Mouse (Mus musculus) C2C12 (cell line): ENCODE results near the gene Ascc2.

Experiments
- CEBPB ChIP-seq: IDR thresholded peaks from one replicate; pipeline ENCODE4 v1.6.1; 2011; ENCODE audit warnings: low read depth, mild to moderate bottlenecking, control low read depth, moderate library complexity
- CTCF ChIP-seq: IDR thresholded peaks from one replicate; pipeline ENCODE4 v1.5.1; 2011; ENCODE audit not compliant: control insufficient read depth, insufficient read depth, insufficient read length
- FOSL1 ChIP-seq: IDR thresholded peaks from one replicate; pipeline ENCODE4 v1.8.0; 2011; ENCODE audit warnings: mild to moderate bottlenecking, low read length; ENCODE audit not compliant: poor library complexity, insufficient read depth, severe bottlenecking
- MAX ChIP-seq: IDR thresholded peaks from one replicate; pipeline ENCODE4 v1.6.1; 2011; ENCODE audit warnings: mild to moderate bottlenecking, control low read depth
- MYOD1 ChIP-seq: IDR thresholded peaks from one replicate; pipeline ENCODE4 v1.6.1; 2011; ENCODE audit warnings: low read depth; ENCODE audit not compliant: control insufficient read depth, insufficient read length
- MYOG ChIP-seq: IDR thresholded peaks from one replicate; pipeline ENCODE4 v1.6.1; 2011; ENCODE audit not compliant: control insufficient read depth, insufficient read length; ENCODE audit errors: extremely low read depth

DNA sequence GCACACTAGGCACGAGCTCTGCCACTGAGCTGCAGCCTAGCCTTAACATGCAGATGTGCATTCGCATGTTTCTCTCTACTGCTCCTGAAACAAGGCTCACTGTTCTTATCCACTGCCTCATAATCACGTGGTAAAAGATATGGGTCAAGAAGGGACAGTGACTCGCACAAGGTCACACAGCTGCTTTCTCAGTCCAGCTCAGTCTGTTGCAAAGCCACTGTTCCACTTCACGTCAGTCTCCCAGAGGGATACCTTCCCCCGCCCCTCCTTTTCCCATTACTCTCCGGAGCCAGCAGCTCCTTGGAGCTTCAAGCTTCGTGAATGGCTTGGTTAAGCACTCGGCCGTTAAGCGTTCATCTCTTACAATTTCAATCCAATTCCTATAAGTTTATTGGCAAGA lies 82.8 kb downstream of the Ascc2 start:
- TF ChIP-seq CEBPB: no peak
- TF ChIP-seq CTCF: no peak
- TF ChIP-seq MAX: no peak
- no peak for TF ChIP-seq FOSL1
- no peak for TF ChIP-seq MYOG
- TF ChIP-seq MYOD1: no peak
